Mouse (Mus musculus): ENCODE results near the gene Mdfic. TPM values are rescaled to one million over a fixed set of nuclear protein-coding genes. Genes with fewer than 3 reads are reported as not detected.

The Mdfic gene
- polyA plus RNA-seq, 1 experiment from 2014 or later: 2.5 TPM

DNA sequence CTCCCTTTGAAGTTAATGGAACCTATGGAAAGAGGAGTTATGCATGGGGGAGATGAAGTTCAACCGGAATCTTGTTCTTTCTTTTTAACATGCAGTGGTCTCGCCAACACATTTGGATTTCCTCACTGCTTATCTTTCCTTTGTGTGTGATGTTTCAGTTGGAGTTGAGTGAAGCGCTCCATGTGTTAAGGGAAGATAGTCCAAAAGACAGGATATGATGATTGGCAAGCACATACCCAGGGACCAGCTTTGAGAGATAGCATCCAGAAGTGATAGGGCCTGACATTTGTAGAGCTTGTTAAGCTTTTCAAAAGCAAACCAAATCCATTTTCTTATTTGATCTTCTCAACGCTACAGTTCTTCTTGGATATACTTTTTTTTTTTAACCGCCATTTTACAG lies 86.9 kb downstream of the Mdfic start:
- Histone ChIP-seq H3K27ac (no peak overlapping the region), H3K36me3 (replicated peaks; ENCODE audit: control insufficient read depth, insufficient read depth) (no peaks in the 10 kb centered on the region), H3K9ac (no peak overlapping the region), H3K9me3 (ENCODE audit: control insufficient read depth, low read length) (no peaks in the 10 kb centered on the region), H3K4me3 (replicated peaks; ENCODE audit: low read length) (no peak overlapping the region), H3K4me2 (replicated peaks) (no peak overlapping the region), H3K27me3 (ENCODE audit: control insufficient read depth, insufficient read depth, low read length) (no peaks in the 10 kb centered on the region), H3K4me1 (replicated peaks; ENCODE audit: control insufficient read depth, insufficient read depth, low read length) (no peaks in the 10 kb centered on the region)
- WGBS: 94% methylated on average over 5 of the region's 5 CpGs
- DNase-seq (ENCODE audit: low spot score) (no peak), ATAC-seq (ENCODE audit: low FRiP score) (no peak)

DNA sequence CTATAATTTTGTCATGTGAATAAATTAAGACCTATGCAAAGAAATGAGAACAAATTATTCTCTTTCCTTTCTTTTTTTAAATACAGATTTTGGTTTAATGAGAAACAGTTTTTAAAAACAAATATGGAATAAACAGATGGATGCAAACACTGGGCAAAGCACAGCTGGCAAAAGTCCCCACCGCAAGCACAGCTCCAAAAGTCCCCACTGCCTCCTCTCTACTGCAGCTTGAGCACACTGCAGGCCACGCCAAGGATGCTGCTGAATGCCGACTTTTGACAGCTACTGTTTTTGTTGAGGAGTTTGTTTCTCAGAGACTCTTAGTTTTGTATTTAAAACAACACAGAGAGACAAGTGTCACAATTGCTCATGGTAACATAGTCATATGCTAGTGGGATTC lies 104.8 kb downstream of the Mdfic start:
- no peak for ATAC-seq (ENCODE audit: low FRiP score)
- Histone ChIP-seq H3K4me3 (replicated peaks; ENCODE audit: low read length) (no peak overlapping the region), H3K4me1 (replicated peaks; ENCODE audit: control insufficient read depth, insufficient read depth, low read length) (no peaks in the 10 kb centered on the region), H3K9me3 (ENCODE audit: control insufficient read depth, low read length) (no peaks in the 10 kb centered on the region), H3K36me3 (replicated peaks; ENCODE audit: control insufficient read depth, insufficient read depth) (no peaks in the 10 kb centered on the region), H3K9ac (no peak overlapping the region), H3K27me3 (ENCODE audit: control insufficient read depth, insufficient read depth, low read length) (no peaks in the 10 kb centered on the region), H3K4me2 (replicated peaks) (no peak overlapping the region), H3K27ac (no peak overlapping the region)
- WGBS: 73% methylated on average over 3 of the region's 3 CpGs
- no peak for DNase-seq (ENCODE audit: low spot score)

DNA sequence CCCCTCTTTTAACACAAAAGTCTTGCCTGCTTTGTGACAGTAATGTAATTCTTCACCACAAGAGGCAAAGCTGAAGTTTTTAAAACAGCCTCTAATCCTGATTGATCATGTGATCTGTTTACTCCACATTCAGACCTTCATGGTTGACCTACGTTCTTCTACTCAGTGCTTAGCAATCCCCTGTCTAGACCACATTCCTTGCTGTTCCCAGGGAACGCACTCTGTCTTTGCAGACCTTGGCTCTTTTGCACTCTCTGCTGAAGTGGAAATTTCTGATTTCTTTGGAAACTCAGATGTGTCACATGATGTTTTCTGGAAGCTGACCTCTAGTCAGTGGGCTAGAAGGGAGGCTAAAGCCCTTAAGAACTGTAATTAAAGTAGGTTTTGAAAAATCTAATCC lies 109.4 kb downstream of the Mdfic start:
- Histone ChIP-seq H3K27me3 (ENCODE audit: control insufficient read depth, insufficient read depth, low read length) (no peaks in the 10 kb centered on the region), H3K4me2 (replicated peaks) (no peak overlapping the region), H3K4me3 (replicated peaks; ENCODE audit: low read length) (no peak overlapping the region), H3K4me1 (replicated peaks; ENCODE audit: control insufficient read depth, insufficient read depth, low read length) (no peaks in the 10 kb centered on the region), H3K9me3 (ENCODE audit: control insufficient read depth, low read length) (0 out of 2 replicates have a peak, but pooled peaks cover 6% of the 10 kb centered on the region), H3K9ac (no peak overlapping the region), H3K27ac (no peak overlapping the region), H3K36me3 (replicated peaks; ENCODE audit: control insufficient read depth, insufficient read depth) (no peaks in the 10 kb centered on the region)
- DNase-seq (ENCODE audit: low spot score) (no peak), ATAC-seq (ENCODE audit: low FRiP score) (no peak)
- 41% methylated on average over 2 of the region's 2 CpGs for WGBS

- 88% methylated on average over 1 of the region's 1 CpGs for WGBS
- H3K4me2 ChIP-seq (replicated peaks): no peak overlapping the region
These were observed 110.2 kb downstream of the Mdfic start for GRCm38 (mm10) chr6:15830651-15831050.

GRCm38 (mm10) chr6:15837695-15838094 lies 117.2 kb downstream of the Mdfic start:
- ATAC-seq (ENCODE audit: low FRiP score) (no peak), DNase-seq (ENCODE audit: low spot score) (no peak)
- H3K9me3 ChIP-seq (ENCODE audit: control insufficient read depth, low read length): 0 out of 2 replicates have a peak, but pooled peaks cover 6% of the 10 kb centered on the region
- no peaks in the 10 kb centered on the region for H3K4me1 ChIP-seq (replicated peaks; ENCODE audit: control insufficient read depth, insufficient read depth, low read length)
- no peak overlapping the region for H3K4me2 ChIP-seq (replicated peaks)
- H3K9ac ChIP-seq: no peak overlapping the region
- no peaks in the 10 kb centered on the region for H3K27me3 ChIP-seq (ENCODE audit: control insufficient read depth, insufficient read depth, low read length)
- H3K4me3 ChIP-seq (replicated peaks; ENCODE audit: low read length): no peak overlapping the region
- 81% methylated on average over 3 of the region's 3 CpGs for WGBS
- H3K27ac ChIP-seq: no peak overlapping the region
- H3K36me3 ChIP-seq (replicated peaks; ENCODE audit: control insufficient read depth, insufficient read depth): no peaks in the 10 kb centered on the region

More at GRCm38 (mm10) chr6:15830651-15831050, 110.2 kb downstream of the Mdfic start:
- H3K36me3 ChIP-seq (replicated peaks; ENCODE audit: control insufficient read depth, insufficient read depth): no peaks in the 10 kb centered on the region
- no peaks in the 10 kb centered on the region for H3K4me1 ChIP-seq (replicated peaks; ENCODE audit: control insufficient read depth, insufficient read depth, low read length)
- no peak overlapping the region for H3K9ac ChIP-seq
- H3K27ac ChIP-seq: no peak overlapping the region
- 0 out of 2 replicates have a peak, but pooled peaks cover 6% of the 10 kb centered on the region for H3K9me3 ChIP-seq (ENCODE audit: control insufficient read depth, low read length)
- DNase-seq (ENCODE audit: low spot score) (no peak), ATAC-seq (ENCODE audit: low FRiP score) (no peak)
- no peak overlapping the region for H3K4me3 ChIP-seq (replicated peaks; ENCODE audit: low read length)
- H3K27me3 ChIP-seq (ENCODE audit: control insufficient read depth, insufficient read depth, low read length): no peaks in the 10 kb centered on the region

- no peak overlapping the region for H3K4me3 ChIP-seq (replicated peaks; ENCODE audit: low read length)
- 75% methylated on average over 3 of the region's 3 CpGs for WGBS
These were observed 119.4 kb downstream of the Mdfic start for GRCm38 (mm10) chr6:15839831-15840230.

DNA sequence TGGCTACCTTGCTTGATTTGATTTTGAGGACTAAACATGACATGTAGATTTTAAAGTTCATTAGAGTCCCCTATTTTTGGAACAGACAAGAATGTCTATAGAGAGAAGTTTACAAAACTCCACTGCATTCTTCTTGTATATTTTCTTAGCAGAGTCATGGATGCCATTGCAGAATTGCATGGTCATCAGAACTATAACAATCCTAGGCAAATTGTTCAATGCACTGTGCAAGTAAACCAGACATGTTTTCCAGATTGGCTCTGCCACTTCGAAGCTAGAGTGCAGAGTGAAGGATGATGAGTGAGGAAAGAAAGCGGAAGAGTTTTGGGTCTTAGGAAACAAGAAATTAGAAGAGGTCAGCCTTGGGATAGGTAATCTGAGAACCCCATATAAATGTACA lies 120.0 kb downstream of the Mdfic start:
- Histone ChIP-seq H3K4me2 (replicated peaks) (no peak overlapping the region), H3K9ac (no peak overlapping the region), H3K27me3 (ENCODE audit: control insufficient read depth, insufficient read depth, low read length) (no peaks in the 10 kb centered on the region), H3K4me3 (replicated peaks; ENCODE audit: low read length) (no peak overlapping the region), H3K27ac (no peak overlapping the region), H3K9me3 (ENCODE audit: control insufficient read depth, low read length) (no peaks in the 10 kb centered on the region), H3K36me3 (replicated peaks; ENCODE audit: control insufficient read depth, insufficient read depth) (no peaks in the 10 kb centered on the region), H3K4me1 (replicated peaks; ENCODE audit: control insufficient read depth, insufficient read depth, low read length) (no peaks in the 10 kb centered on the region)
- DNase-seq (ENCODE audit: low spot score) (no peak), ATAC-seq (ENCODE audit: low FRiP score) (no peak)
- WGBS: 92% methylated on average over 2 of the region's 2 CpGs

More at GRCm38 (mm10) chr6:15839831-15840230, 119.4 kb downstream of the Mdfic start:
- H3K36me3 ChIP-seq (replicated peaks; ENCODE audit: control insufficient read depth, insufficient read depth): no peaks in the 10 kb centered on the region
- H3K9ac ChIP-seq: no peak overlapping the region
- no peaks in the 10 kb centered on the region for H3K9me3 ChIP-seq (ENCODE audit: control insufficient read depth, low read length)
- H3K4me1 ChIP-seq (replicated peaks; ENCODE audit: control insufficient read depth, insufficient read depth, low read length): no peaks in the 10 kb centered on the region
- no peak for DNase-seq (ENCODE audit: low spot score)
- no peak overlapping the region for H3K27ac ChIP-seq
- no peaks in the 10 kb centered on the region for H3K27me3 ChIP-seq (ENCODE audit: control insufficient read depth, insufficient read depth, low read length)
- no peak overlapping the region for H3K4me2 ChIP-seq (replicated peaks)
- ATAC-seq (ENCODE audit: low FRiP score): no peak

DNA sequence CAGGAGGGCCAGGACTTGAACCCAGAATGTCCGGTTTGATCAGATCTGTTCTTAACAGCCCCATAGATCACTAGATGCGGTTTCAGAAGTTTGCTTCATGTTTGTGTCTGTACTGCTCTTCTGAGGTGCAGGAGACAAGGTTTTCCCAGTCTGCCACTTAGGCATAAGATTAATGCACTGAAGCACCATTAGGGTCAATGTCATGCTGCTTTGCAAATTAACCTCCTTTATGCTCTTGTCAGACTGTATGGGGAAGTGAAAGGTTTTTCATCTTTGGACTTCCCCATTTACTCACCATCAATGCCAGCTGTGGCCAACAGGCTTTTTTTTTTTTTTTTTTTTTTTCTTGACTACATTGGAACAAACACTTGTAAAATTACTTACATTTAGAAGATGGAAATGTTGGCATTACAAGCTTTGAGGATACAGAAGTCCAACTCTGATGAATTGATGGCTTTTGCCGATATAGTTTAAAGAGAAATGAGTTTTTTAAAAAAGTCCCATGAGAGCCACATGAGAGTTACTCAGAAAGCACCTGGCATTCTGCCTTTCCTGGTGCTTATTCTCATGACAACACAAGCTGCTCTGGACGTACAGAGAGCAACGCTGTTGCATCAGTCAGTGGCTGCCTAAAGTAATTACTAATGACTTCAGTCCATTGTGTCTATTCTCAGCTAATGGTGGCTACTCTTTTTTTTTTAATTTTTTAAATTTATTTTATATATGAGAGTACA lies 121.2 kb downstream of the Mdfic start:
- no peak overlapping the region for H3K9ac ChIP-seq
- H3K27me3 ChIP-seq (ENCODE audit: control insufficient read depth, insufficient read depth, low read length): no peaks in the 10 kb centered on the region
- 50% methylated on average over 5 of the region's 5 CpGs for WGBS
- no peaks in the 10 kb centered on the region for H3K4me1 ChIP-seq (replicated peaks; ENCODE audit: control insufficient read depth, insufficient read depth, low read length)
- no peaks in the 10 kb centered on the region for H3K36me3 ChIP-seq (replicated peaks; ENCODE audit: control insufficient read depth, insufficient read depth)
- DNase-seq (ENCODE audit: low spot score) (peak; percentile 31), ATAC-seq (ENCODE audit: low FRiP score) (no peak; the same call in 1 of the 2 replicates)
- no peak overlapping the region for H3K27ac ChIP-seq
- no peaks in the 10 kb centered on the region for H3K9me3 ChIP-seq (ENCODE audit: control insufficient read depth, low read length)
- H3K4me3 ChIP-seq (replicated peaks; ENCODE audit: low read length): no peak overlapping the region
- no peak overlapping the region for H3K4me2 ChIP-seq (replicated peaks)

- H3K9ac ChIP-seq: no peak overlapping the region
- 99% methylated on average over 3 of the region's 3 CpGs for WGBS
- no peak overlapping the region for H3K4me3 ChIP-seq (replicated peaks; ENCODE audit: low read length)
- no peaks in the 10 kb centered on the region for H3K4me1 ChIP-seq (replicated peaks; ENCODE audit: control insufficient read depth, insufficient read depth, low read length)
- no peak for DNase-seq (ENCODE audit: low spot score)
- H3K9me3 ChIP-seq (ENCODE audit: control insufficient read depth, low read length): no peaks in the 10 kb centered on the region
- H3K36me3 ChIP-seq (replicated peaks; ENCODE audit: control insufficient read depth, insufficient read depth): no peaks in the 10 kb centered on the region
- H3K4me2 ChIP-seq (replicated peaks): no peak overlapping the region
- H3K27me3 ChIP-seq (ENCODE audit: control insufficient read depth, insufficient read depth, low read length): no peaks in the 10 kb centered on the region
- H3K27ac ChIP-seq: no peak overlapping the region
- no peak for ATAC-seq (ENCODE audit: low FRiP score)
These were observed 122.8 kb downstream of the Mdfic start for GRCm38 (mm10) chr6:15843295-15843694.
